Mouse (Mus musculus) lung, postnatal 0 days (tissue): ENCODE data around the gene Pi4ka. TPM values are rescaled to one million over a fixed set of nuclear protein-coding genes. Genes with fewer than 3 reads are reported as not detected.
A peak's percentile ranks its signal among the peaks of the same experiment; 100 is the strongest.

Experiments
- ATAC-seq: fragments of 200-750 bp; cut with Nextera tagmentation; 2 replicates; pipeline ENCODE4 v1.8.0; 2017; ENCODE audit warnings: moderate library complexity
- DNase-seq: peaks from one replicate; pipeline ENCODE4 v3.0.0-alpha.2; 2016; ENCODE audit warnings: low spot score
- H3K27ac ChIP-seq: fragments of 300-500 bp; sonication (generic); 2 replicates; pipeline ENCODE4 v1.5.1; 2014; ENCODE audit warnings: antibody characterized with exemption, mild to moderate bottlenecking, low read length, mixed read lengths
- H3K27me3 ChIP-seq: fragments of 300-500 bp; sonication (generic); replicated peaks from 2 replicates; pipeline ENCODE4 v1.6.1; 2014; ENCODE audit warnings: low read length, mixed read lengths; ENCODE audit not compliant: insufficient read depth
- H3K36me3 ChIP-seq: fragments of 300-500 bp; sonication (generic); 2 replicates; pipeline ENCODE4 v1.6.1; 2014; ENCODE audit warnings: low read length, mixed read lengths; ENCODE audit not compliant: insufficient read depth
- H3K4me1 ChIP-seq: fragments of 300-500 bp; sonication (generic); 2 replicates; pipeline ENCODE4 v1.6.1; 2014; ENCODE audit warnings: antibody characterized with exemption, low read depth, low read length, mixed read lengths; ENCODE audit not compliant: insufficient read depth
- H3K4me2 ChIP-seq: fragments of 300-500 bp; sonication (generic); replicated peaks from 2 replicates; pipeline ENCODE4 v1.6.1; 2014; ENCODE audit warnings: low read depth, mild to moderate bottlenecking, low read length, moderate library complexity, mixed read lengths
- H3K4me3 ChIP-seq: fragments of 300-500 bp; sonication (generic); 2 replicates; pipeline ENCODE4 v1.5.1; 2014; ENCODE audit warnings: low read depth, low read length
- H3K9ac ChIP-seq: fragments of 300-500 bp; sonication (generic); replicated peaks from 2 replicates; pipeline ENCODE4 v1.6.1; 2014; ENCODE audit warnings: low read depth, mild to moderate bottlenecking
- H3K9me3 ChIP-seq: fragments of 300-500 bp; sonication (generic); 2 replicates; pipeline ENCODE4 v1.6.1; 2016; ENCODE audit warnings: low read length, mixed read lengths
- CTCF ChIP-seq: IDR thresholded peaks from 2 replicates; pipeline ENCODE4 v1.5.1; 2016; ENCODE audit warnings: antibody characterized with exemption, mild to moderate bottlenecking
- EP300 ChIP-seq: IDR thresholded peaks from 2 replicates; pipeline ENCODE4 v1.6.1; 2016; ENCODE audit warnings: antibody characterized with exemption, mild to moderate bottlenecking, control low read depth
- WGBS: fragments of 180-500 bp; shearing (Covaris S2); extraction: QIAGEN DNeasy Blood & Tissue Kit; methylation state at CpG from one replicate; pipeline ENCODE4 v1.1.7; 2014; 5-methylcytosine and 5-hydroxymethylcytosine counted together
- polyA plus RNA-seq: library from polyadenylated mRNA; unstranded; fragments of >200 nt; fragmentation: Nextera tagmentation; extraction: Ambion mirVana; gene quantifications from 2 replicates; pipeline ENCODE4 v1.2.1, GENCODE M21; 2015

The Pi4ka gene
- polyA plus RNA-seq, 1 experiment from 2014 or later = 14.2 TPM

DNA sequence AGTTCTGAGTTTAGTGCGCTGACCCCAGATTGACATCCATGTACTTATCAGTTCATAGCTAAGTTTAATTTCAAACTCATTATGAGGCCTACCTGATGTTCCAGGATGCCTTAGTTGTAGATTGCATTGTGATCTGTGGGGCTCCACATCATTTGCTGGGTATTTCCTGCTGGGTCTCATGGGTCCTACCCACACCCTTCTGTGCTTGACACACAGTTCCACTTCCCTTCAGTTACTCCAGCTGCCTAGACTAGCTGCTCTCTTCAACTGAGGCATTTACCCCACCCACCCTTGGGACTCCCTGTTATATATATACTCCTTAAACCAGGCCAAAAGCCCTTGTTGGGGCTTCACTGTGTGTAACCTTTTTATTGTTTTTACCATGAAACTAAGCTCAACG lies 2.9 kb upstream of the Pi4ka start:
- no peak overlapping the region for H3K4me3 ChIP-seq
- TF ChIP-seq CTCF (no peak), EP300 (no peak)
- H3K4me1 ChIP-seq = peaks cover 14% of the 10 kb centered on the region; the same call in 1 of the 2 replicates
- no peaks in the 10 kb centered on the region for H3K9me3 ChIP-seq
- no peak overlapping the region for H3K9ac ChIP-seq
- no peak overlapping the region for H3K27ac ChIP-seq
- DNase-seq (no peak), ATAC-seq (no peak)
- no peak overlapping the region for H3K4me2 ChIP-seq
- H3K36me3 ChIP-seq = no peaks in the 10 kb centered on the region
- H3K27me3 ChIP-seq = no peaks in the 10 kb centered on the region
- WGBS = 93% methylated on average over 2 of the region's 2 CpGs

DNA sequence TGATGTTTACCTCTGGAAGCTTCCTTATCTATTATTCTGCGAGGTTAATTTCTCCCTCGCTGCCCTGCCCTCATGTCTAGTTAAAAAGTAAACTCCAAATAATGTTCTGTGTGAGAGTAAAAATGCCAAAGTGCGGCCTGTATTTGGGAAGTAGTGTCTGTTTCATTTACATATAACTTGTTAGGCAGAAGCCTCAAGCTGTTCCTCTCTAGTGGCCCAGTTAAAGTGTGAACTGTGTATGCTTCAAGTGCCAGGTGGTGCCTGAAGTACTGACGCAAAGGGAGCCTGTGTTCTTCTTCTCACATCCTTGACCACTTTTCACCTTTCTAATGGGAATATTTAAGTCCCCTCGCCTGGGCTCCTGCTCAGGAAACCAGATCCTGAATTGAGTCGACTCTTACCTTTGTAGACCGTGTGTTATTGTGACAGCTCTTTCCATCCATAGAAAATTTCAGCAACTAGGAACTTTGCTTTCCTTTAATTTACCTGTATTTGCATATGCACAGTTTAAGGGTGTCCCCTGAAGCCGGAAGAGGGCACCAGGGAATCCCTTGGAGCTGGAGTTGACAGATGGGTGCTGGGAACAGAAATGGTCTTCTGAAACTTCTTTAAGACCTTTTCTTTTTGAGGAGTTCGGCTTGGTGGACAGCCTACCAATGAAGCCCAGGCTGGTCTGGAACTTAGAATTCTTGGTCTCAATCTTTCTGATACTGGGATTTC lies 558 bp upstream of the Pi4ka start:
- no peak for ATAC-seq
- peak overlapping the region; percentile 70 for H3K4me2 ChIP-seq
- H3K36me3 ChIP-seq = no peaks in the 10 kb centered on the region
- H3K27ac ChIP-seq = no peak overlapping the region
- 29% methylated on average over 9 of the region's 9 CpGs for WGBS
- no peaks in the 10 kb centered on the region for H3K9me3 ChIP-seq
- peaks cover 14% of the 10 kb centered on the region; the same call in 1 of the 2 replicates for H3K4me1 ChIP-seq
- TF ChIP-seq EP300 (no peak), CTCF (no peak)
- no peaks in the 10 kb centered on the region for H3K27me3 ChIP-seq
- DNase-seq = peak; percentile 48
- H3K4me3 ChIP-seq = peak overlapping the region; percentile 80
- H3K9ac ChIP-seq = peak overlapping the region; percentile 78

DNA sequence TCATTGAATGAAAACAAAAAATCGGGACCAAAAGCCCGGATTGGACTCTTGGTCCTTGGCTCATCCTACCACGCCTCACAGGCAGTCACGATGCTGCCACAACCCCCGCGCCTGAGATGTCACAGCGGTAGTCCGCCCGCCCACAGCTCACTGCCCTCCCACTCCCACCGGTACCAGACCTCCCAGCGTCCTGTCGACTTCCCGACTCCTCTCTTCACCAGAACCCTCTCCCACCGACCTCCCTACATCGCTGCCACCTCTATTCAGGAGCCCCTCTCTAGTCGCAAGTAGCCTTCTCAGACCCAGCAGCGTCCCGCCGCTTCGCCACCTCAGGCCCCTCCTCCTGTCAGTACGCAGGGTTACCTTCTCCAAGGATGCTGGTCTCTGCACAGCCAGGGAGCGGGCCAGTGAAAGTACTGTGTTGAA lies 830 bp downstream of the Pi4ka start:
- 0% methylated on average over 22 of the region's 22 CpGs for WGBS
- DNase-seq (no peak), ATAC-seq (peak; percentile 71)
- peak overlapping the region; percentile 52 for H3K9ac ChIP-seq
- H3K27ac ChIP-seq = peak overlapping the region; percentile 64
- H3K36me3 ChIP-seq = no peaks in the 10 kb centered on the region
- peak overlapping the region; percentile 75 for H3K4me2 ChIP-seq
- peak overlapping the region; percentile 80 for H3K4me3 ChIP-seq
- no peak for TF ChIP-seq EP300
- no peak for TF ChIP-seq CTCF
- no peaks in the 10 kb centered on the region for H3K27me3 ChIP-seq
- peaks cover 14% of the 10 kb centered on the region; the same call in 1 of the 2 replicates for H3K4me1 ChIP-seq
- H3K9me3 ChIP-seq = no peaks in the 10 kb centered on the region

GRCm38 (mm10) chr16:17402855-17403254 lies 3.3 kb downstream of the Pi4ka start:
- H3K4me1 ChIP-seq = peaks cover 8% of the 10 kb centered on the region; the same call in 1 of the 2 replicates
- DNase-seq (peak; percentile 49), ATAC-seq (no peak)
- no peaks in the 10 kb centered on the region for H3K27me3 ChIP-seq
- H3K9me3 ChIP-seq = no peaks in the 10 kb centered on the region
- 56% methylated on average over 1 of the region's 1 CpGs for WGBS
- TF ChIP-seq CTCF (peak; percentile 74), EP300 (no peak)
- H3K9ac ChIP-seq = no peak overlapping the region
- H3K36me3 ChIP-seq = no peaks in the 10 kb centered on the region
- H3K4me3 ChIP-seq = no peak overlapping the region
- H3K27ac ChIP-seq = no peak overlapping the region
- no peak overlapping the region for H3K4me2 ChIP-seq

GRCm38 (mm10) chr16:17392784-17393183 lies 13.3 kb downstream of the Pi4ka start:
- Histone ChIP-seq H3K27me3 (no peaks in the 10 kb centered on the region), H3K9me3 (no peaks in the 10 kb centered on the region), H3K27ac (no peak overlapping the region), H3K4me1 (no peaks in the 10 kb centered on the region), H3K4me3 (no peak overlapping the region), H3K36me3 (no peaks in the 10 kb centered on the region), H3K9ac (no peak overlapping the region), H3K4me2 (no peak overlapping the region)
- TF ChIP-seq EP300 (no peak), CTCF (no peak)
- ATAC-seq = no peak
- 45% methylated on average over 4 of the region's 4 CpGs for WGBS
- DNase-seq = no peak

- DNase-seq (no peak), ATAC-seq (no peak)
- H3K36me3 ChIP-seq = no peaks in the 10 kb centered on the region
- 92% methylated on average over 2 of the region's 2 CpGs for WGBS
- no peaks in the 10 kb centered on the region for H3K9me3 ChIP-seq
- H3K9ac ChIP-seq = no peak overlapping the region
- no peaks in the 10 kb centered on the region for H3K4me1 ChIP-seq
- no peak for TF ChIP-seq CTCF
- no peak for TF ChIP-seq EP300
- H3K4me3 ChIP-seq = no peak overlapping the region
- H3K27ac ChIP-seq = no peak overlapping the region
- H3K27me3 ChIP-seq = no peaks in the 10 kb centered on the region
- H3K4me2 ChIP-seq = no peak overlapping the region
Observed at GRCm38 (mm10) chr16:17383594-17384326, 22.4 kb downstream of the Pi4ka start.
